Mouse (Mus musculus) heart, adult 2 months (tissue): Measurements from ENCODE around the gene Reg3a.
A peak's percentile ranks its signal among the peaks of the same experiment; 100 is the strongest.

Experiments
- CTCF ChIP-seq: fragments of 200-600 bp; IDR thresholded peaks from 2 replicates; pipeline ENCODE4 v1.8.1; 2022; ENCODE audit warnings: antibody characterized with exemption, mild to moderate bottlenecking, moderate library complexity
- EP300 ChIP-seq: fragments of 200-500 bp; IDR thresholded peaks from 2 replicates; pipeline ENCODE4 v1.6.1; 2011; ENCODE audit warnings: low read depth, low read length, control low read depth; ENCODE audit not compliant: insufficient read depth
- POLR2A ChIP-seq: fragments of 200-500 bp; IDR thresholded peaks from 2 replicates; pipeline ENCODE4 v1.6.1; 2011; ENCODE audit warnings: mild to moderate bottlenecking, low read depth, low read length, control low read depth; ENCODE audit not compliant: insufficient read depth

DNA sequence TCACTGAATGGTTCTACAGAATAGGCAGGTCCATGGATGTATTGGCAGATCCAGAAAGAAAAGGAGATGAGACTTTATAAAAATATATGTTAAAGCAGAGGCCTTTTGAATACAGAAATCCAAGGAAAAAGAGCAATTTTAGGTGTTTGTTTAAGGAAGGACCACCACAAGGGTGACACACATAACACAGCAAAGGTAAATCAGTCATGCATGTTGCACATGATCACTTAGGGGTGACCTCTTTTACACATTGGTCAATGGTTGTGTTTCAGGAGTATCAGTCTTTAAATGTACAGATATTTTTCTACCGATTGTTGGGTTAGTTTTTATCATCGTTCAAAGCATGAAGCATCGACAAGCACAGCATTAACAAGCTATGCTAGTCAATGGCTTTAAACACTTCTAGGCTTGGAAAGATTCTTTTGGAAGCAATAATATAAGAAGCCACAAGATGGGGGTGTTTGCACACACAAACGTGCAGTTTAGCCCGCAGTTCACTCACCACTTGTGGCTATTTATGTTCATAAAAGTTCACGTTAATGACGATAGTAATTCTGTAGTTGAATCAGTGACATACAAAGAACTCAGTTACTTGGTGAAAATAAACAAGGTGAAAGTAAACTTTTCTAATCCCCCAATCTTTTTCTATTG, 48.5 kb upstream of the Reg3a start:
- TF ChIP-seq CTCF, result peak; percentile 64
- no peak for TF ChIP-seq POLR2A
- no peak for TF ChIP-seq EP300
